Mouse (Mus musculus): Measurements from ENCODE around the gene Atg10.

- no peak for TF ChIP-seq CTCF (IDR thresholded peaks at IDR 0.05; ENCODE audit: borderline replicate concordance, insufficient read depth, low read length)
- TF ChIP-seq POLR2A (IDR thresholded peaks at IDR 0.05; ENCODE audit: low read depth, low read length): no peak
These were observed 90.4 kb downstream of the Atg10 start for GRCm38 (mm10) chr13:91133334-91133890.
